Mouse (Mus musculus) left cerebral cortex, postnatal 10 days (tissue): ENCODE results near the gene Slc39a1. TPM values are rescaled to one million over a fixed set of nuclear protein-coding genes. Genes with fewer than 3 reads are reported as not detected.

ENCODE experiments used
- DNase-seq, 2 experiments: peaks; one replicate each; pipeline ENCODE4 v3.0.0; 2021 to 2022; ENCODE audit warnings: low spot score in 2 of 2, mixed read lengths in 1 of 2; ENCODE audit errors: extremely low spot score in 1 of 2
- intact Hi-C: fragments of 180-260 bp; cut with DNase I; formaldehyde crosslinking; loops from one replicate; pipeline ENCODE4 v1.15.1; 2025
- total RNA-seq, 2 experiments: library from RNA; stranded (reverse); gene quantifications; 2 replicates each; pipeline ENCODE4 v1.2.3; 2021

Gene Slc39a1
- total RNA-seq: 10 to 100 TPM; 47.7 to 49.0 TPM

GRCm38 (mm10) chr3:90247960-90248745 is at the start of gene Slc39a1:
Gene Slc39a1 (plus strand): TSS chr3:90248172.
- intact Hi-C loops: no loop called here
- peak; percentile 95 to 96 for DNase-seq

- no peak for DNase-seq
- intact Hi-C loops: no loop called here
These were observed 45.1 kb upstream of the Slc39a1 start for GRCm38 (mm10) chr3:90202884-90203283.

DNA sequence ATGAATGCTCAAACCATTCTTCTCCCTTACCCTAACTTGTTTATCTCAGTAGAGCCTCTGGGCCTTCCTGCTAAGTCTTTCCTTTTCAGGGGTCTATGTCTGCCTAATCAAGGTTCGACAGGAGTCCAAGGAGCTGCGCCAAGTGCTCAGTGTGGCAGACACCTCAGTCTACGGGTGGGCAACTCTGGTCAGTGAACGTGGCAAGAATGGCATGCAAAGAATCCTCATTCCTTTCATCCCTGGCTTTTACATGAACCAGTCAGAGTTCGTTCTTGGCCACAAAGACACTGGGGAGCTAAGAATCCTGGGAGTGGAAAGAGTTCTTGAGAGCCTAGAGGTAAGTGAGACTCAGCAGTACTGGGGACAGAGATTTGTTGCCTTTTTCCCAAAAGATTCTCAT is 44.4 kb upstream of the Slc39a1 start:
- DNase-seq: no peak
- intact Hi-C loops: no loop called here

GRCm38 (mm10) chr3:90204582-90204981 is 43.4 kb upstream of the Slc39a1 start:
- intact Hi-C loops: no loop called here
- no peak for DNase-seq

GRCm38 (mm10) chr3:90208662-90209061 is 39.3 kb upstream of the Slc39a1 start:
- no peak for DNase-seq
- intact Hi-C loops: no loop called here

DNA sequence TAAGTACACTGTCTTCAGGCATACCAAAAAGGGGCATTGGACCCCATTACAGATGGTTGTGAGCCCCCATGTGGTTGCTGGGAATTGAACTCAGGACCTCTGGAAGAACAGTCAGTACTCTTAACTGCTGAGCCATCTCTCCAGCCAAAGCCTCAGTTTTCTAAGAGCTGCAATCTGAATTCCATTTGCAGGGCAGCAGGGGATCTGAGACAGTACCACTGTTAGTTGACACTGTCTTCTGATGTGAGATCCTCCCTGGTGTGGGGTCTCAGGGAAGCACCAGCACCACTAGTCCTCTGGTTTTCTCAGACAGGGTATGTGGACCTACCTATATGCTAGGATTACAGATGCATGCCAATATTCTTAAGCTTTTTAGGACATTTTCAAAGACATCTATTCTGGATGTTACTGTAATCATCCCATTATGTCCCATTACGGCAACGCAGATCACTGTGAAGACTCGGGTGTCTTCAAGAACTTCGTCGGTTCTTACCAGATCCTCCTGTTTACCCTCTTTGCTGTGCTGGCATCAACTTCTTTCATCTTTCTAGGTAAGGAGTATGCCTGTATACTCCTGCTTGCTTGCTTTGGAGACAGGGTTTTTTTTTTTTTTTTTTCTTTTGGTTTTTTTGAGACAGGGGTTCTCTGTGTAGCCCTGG is 37.9 kb upstream of the Slc39a1 start:
- no peak for DNase-seq
- intact Hi-C loops: no loop called here

DNA sequence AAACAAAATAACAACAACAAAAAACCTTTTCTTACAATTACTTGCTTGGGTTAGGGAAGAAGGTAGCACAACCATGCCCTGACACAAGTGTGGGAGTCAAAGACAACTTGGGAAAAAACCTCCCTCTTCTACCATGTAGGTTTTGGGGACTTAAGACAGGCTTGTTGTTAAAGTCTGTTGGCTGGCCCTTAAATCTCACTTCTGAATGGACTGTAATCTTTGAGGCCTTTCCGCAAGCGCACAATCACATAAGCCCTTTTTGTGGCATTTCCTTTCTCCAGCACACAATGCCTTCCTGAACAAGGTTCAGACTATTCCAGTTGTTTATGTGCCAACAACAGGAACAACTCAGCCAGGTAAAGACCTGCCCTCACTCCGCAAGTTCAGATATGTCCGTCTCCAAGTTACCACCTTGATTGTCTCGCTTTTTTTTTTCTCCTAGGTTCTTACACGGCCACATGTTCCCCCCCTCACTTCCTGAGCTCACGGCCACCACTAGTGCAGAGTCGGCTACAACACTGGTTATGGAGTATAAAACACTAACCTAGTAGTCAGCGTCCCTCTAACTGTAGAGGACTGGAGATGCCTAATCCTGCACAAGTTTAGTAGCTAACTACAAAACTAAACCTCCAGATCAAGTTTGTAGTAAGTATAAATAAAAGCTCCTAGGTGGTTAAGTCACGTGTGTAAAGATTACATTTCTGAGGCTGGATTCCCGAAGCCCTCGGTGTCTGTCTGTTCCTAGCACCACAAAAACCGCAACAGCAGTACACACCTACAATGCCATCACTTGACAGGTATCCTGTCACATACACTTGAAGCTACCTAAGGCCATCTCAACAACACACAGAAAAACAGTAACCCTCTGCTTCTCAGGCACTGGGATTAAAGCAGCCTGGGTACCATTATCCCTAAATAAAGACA is 36.2 kb upstream of the Slc39a1 start:
- DNase-seq: no peak
- intact Hi-C loops: no loop called here

- DNase-seq: no peak
- intact Hi-C loops: no loop called here
These were observed 35.2 kb upstream of the Slc39a1 start for GRCm38 (mm10) chr3:90212723-90213122.

DNA sequence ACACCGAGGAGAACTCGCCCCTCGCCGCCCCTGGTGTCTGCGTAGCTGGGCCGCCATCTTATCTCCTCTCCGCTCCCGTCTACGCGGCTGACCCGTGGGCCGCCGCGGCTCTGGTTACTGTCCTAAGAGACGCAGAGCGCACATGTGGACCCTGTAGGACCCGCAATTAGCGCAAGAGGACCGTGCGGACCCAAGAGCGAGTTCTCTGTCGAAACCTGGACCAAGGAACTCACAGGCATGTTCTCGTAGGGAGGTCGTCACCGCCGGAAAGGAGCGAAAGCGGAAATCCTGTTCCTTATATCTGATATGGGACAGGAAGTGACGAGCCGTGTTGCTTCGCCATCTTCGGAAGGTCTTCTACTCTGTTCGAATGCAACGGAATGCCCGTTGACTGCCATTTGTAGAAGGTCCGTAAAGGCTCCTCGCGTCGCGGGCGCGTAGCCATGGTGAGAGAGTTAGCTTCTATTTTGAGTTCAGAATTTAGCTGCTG is 34.5 kb upstream of the Slc39a1 start, which contains the start of the genes Rps27 and Rab13:
Rps27 (minus strand) TSS at position 275 of the 490 bp plus-strand sequence.
Rab13 (plus strand) TSS at position 319 of the 490 bp plus-strand sequence.
- DNase-seq: peak; percentile 88 to 94
- intact Hi-C loops: no loop called here

DNA sequence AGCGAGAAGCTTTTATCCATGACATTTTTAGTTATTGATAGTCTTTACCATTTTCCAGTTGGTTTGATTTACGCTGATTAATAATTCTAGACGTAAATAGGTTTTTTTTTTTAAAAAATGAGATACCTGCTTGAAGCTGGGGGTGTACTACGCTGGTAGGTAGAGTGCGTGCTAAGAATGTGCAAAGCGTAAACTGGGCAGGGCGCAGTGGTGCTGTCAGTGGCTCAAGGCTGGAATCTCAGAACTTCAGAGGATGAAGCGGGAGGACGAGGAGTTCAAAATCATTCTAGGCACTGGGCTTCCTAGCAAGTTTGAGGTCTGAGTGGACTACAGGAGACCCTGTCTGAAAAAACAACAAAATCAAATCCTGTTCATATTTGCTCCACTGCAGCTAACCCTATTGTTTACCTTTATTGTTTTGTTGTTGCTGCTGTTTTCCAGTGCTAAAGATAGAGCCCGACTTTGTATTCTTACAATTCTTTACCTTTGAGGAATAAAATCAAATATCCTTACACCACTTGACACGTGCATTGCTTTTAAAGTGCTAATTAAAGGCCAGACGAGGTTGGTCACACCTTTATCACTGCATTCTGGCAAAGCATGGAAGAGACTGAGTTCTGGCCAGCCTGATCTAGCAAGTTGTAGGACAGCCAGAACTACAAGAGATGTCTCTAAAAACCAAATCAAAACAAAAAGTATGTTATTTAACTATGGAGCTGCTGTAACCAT is 33.9 kb upstream of the Slc39a1 start:
- intact Hi-C loops: no loop called here

DNA sequence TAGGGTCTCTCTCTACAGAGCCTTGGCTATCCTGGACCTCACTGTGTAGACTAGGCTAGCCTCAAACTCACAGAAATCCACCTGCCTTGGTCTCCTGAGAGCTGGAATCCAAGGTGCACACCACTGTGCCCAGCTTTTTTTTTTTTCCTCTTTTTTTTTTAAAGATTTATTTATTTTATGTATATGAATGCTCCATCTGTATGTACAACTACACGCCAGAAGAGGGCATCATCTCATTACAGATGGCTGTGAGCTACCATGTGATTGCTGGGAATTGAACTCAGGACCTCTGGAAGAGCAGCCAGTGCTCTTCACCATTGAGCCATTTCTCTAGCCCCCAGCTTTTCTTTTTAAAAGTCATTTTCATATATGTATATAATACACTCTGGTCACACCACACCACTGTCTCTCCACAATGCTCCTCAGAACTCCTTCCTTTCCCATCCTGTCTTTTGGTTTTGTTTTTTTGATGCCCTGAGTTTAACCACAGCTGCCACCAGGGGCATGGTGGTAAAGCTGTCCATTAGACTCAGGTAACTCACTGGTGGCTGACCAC is 32.1 kb upstream of the Slc39a1 start:
- DNase-seq: no peak

More for the DNA sequence above, 33.9 kb upstream of the Slc39a1 start:
- peak in 1 of 2 experiments; percentile 30 for DNase-seq

GRCm38 (mm10) chr3:90220088-90220487 is 27.9 kb upstream of the Slc39a1 start:
- DNase-seq: peak; percentile 33 to 43
- intact Hi-C loops: no loop called here

More for the DNA sequence above, 32.1 kb upstream of the Slc39a1 start:
- intact Hi-C loops: loop anchor here (5.0 kb wide), 1 partner anchor 156 kb away; no protein-coding TSS in a partner anchor

DNA sequence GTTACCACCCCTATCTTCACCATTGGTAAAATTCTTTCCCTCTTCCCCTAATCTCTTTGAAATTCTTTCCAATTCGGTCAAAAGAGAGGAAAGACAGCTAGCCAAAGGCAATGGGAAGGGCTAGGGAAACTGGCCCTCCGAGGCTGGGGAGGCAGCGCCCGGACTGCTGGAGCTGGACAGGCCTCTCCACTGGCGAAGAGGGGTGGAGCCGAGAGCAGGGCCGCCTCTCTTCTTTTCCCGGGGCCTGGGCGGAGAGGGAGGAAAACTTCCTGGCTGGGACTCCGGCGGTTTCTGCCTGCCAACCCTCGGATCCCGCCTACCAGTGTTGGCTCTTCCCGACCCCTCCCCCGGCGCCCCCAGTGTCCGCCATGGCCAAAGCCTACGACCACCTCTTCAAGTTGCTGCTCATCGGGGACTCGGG is 27.4 kb upstream of the Slc39a1 start:
- DNase-seq: peak in 1 of 2 experiments; percentile 89
- intact Hi-C loops: no loop called here

- DNase-seq: no peak
- intact Hi-C loops: no loop called here
These were observed 26.8 kb upstream of the Slc39a1 start for GRCm38 (mm10) chr3:90221123-90221522.

DNA sequence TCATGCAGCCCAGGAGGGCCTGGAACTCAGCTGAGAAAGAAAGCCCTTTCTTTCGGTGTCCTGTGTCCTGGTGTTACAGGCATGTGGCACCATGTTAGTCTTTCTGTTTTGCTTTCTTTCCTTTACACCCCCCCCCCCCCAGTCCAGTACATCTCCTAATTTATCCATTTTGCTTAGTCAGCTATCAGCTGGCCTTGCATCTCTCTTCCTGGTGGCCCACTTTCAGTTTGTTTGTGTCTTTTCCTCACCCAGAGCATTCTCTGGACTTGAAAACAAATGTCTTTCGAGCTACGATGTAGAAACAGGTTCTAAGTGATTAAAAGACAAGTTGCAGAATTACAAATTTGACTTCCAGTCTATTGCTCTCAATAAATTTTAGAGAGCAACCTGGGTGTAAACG is 25.5 kb upstream of the Slc39a1 start:
- DNase-seq: no peak
- intact Hi-C loops: no loop called here

- intact Hi-C loops: no loop called here
- DNase-seq: no peak
These were observed 25.0 kb upstream of the Slc39a1 start for GRCm38 (mm10) chr3:90222941-90223340.

DNA sequence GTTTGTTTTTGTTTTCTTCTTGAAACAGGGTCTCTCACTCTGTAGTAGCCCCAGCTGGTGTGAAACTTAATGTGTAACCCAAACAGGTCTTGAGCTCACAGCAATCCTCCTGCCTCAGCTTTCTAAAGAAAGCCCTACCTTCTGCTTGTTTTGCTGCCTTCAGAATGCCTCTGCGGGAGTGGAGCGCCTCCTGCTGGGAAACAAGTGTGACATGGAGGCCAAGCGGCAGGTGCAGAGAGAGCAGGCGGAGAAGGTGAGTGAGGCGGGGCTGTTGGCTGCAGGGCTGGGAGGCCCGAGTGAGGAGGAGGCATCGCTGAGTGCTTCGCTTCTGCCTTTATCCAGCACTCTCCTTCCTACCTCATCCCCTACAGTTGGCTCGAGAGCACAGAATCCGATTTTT is 23.6 kb upstream of the Slc39a1 start:
- intact Hi-C loops: no loop called here

GRCm38 (mm10) chr3:90231075-90231474 is 16.9 kb upstream of the Slc39a1 start:
- intact Hi-C loops: no loop called here

More for the DNA sequence above, 23.6 kb upstream of the Slc39a1 start:
- no peak for DNase-seq

More at GRCm38 (mm10) chr3:90231075-90231474, 16.9 kb upstream of the Slc39a1 start:
- no peak for DNase-seq
